Mouse (Mus musculus) embryonic facial prominence, embryonic 10.5 days (tissue): Measurements from ENCODE around the gene Pebp1. TPM values are rescaled to one million over a fixed set of nuclear protein-coding genes. Genes with fewer than 3 reads are reported as not detected.

ENCODE experiments used
- DNase-seq: peaks from one replicate; pipeline ENCODE4 v3.0.0-alpha.2; 2017; ENCODE audit warnings: low spot score
- H3K27ac ChIP-seq: fragments of 300-500 bp; sonication (generic); replicated peaks from 2 replicates; pipeline ENCODE4 v1.5.1; 2016; ENCODE audit warnings: mild to moderate bottlenecking
- H3K27me3 ChIP-seq: fragments of 300-500 bp; sonication (generic); replicated peaks from 2 replicates; pipeline ENCODE4 v1.6.1; 2016; ENCODE audit warnings: low read depth, mild to moderate bottlenecking; ENCODE audit not compliant: poor library complexity, severe bottlenecking
- H3K36me3 ChIP-seq: fragments of 300-500 bp; sonication (generic); replicated peaks from 2 replicates; pipeline ENCODE4 v1.6.1; 2016; ENCODE audit warnings: mild to moderate bottlenecking, moderate library complexity
- H3K4me1 ChIP-seq: fragments of 300-500 bp; sonication (generic); 2 replicates; pipeline ENCODE4 v1.6.1; 2016
- H3K4me3 ChIP-seq: fragments of 300-500 bp; sonication (generic); 2 replicates; pipeline ENCODE4 v1.5.1; 2016; ENCODE audit warnings: mild to moderate bottlenecking, moderate library complexity
- H3K9me3 ChIP-seq: fragments of 300-500 bp; sonication (generic); 2 replicates; pipeline ENCODE4 v1.6.1; 2016; ENCODE audit warnings: mild to moderate bottlenecking
- WGBS: fragments of 180-500 bp; shearing (Covaris S2); methylation state at CpG from one replicate; pipeline ENCODE4 v1.1.7; 2016; 5-methylcytosine and 5-hydroxymethylcytosine counted together
- polyA plus RNA-seq: library from polyadenylated mRNA; unstranded; fragments of >200 nt; fragmentation: Nextera tagmentation; extraction: Ambion mirVana; gene quantifications from 2 replicates; pipeline ENCODE4 v1.2.1, GENCODE M21; 2016

The Pebp1 gene
- polyA plus RNA-seq, 1 experiment from 2014 or later = 895 TPM

- Histone ChIP-seq H3K36me3 (peaks cover 79% of the 10 kb centered on the region), H3K4me3 (no peak overlapping the region)
- WGBS = 90% methylated on average over 8 of the region's 8 CpGs
Observed at GRCm38 (mm10) chr5:117282360-117282759, 5.1 kb downstream of the Pebp1 start.

GRCm38 (mm10) chr5:117281536-117281935, 5.9 kb downstream of the Pebp1 start:
- WGBS = 93% methylated on average over 10 of the region's 10 CpGs
- Histone ChIP-seq H3K4me1 (peaks cover 21% of the 10 kb centered on the region), H3K4me3 (no peak overlapping the region), H3K9me3 (no peaks in the 10 kb centered on the region), H3K27me3 (no peaks in the 10 kb centered on the region), H3K27ac (no peak overlapping the region), H3K36me3 (peaks cover 82% of the 10 kb centered on the region)
- peak; percentile 27 for DNase-seq

More at GRCm38 (mm10) chr5:117282360-117282759, 5.1 kb downstream of the Pebp1 start:
- Histone ChIP-seq H3K4me1 (peaks cover 22% of the 10 kb centered on the region), H3K9me3 (no peaks in the 10 kb centered on the region), H3K27ac (no peak overlapping the region), H3K27me3 (no peaks in the 10 kb centered on the region)
- no peak for DNase-seq

- WGBS = 83% methylated on average over 4 of the region's 4 CpGs
- H3K36me3 ChIP-seq = peaks cover 69% of the 10 kb centered on the region
- no peak for DNase-seq
- peaks cover 2% of the 10 kb centered on the region; the same call in 1 of the 2 replicates for H3K4me1 ChIP-seq
- H3K27ac ChIP-seq = no peak overlapping the region
- no peaks in the 10 kb centered on the region for H3K9me3 ChIP-seq
- H3K4me3 ChIP-seq = no peak overlapping the region
- no peaks in the 10 kb centered on the region for H3K27me3 ChIP-seq
Observed at GRCm38 (mm10) chr5:117279669-117280050, 7.8 kb downstream of the Pebp1 start.

GRCm38 (mm10) chr5:117278809-117279668, 8.4 kb downstream of the Pebp1 start:
- H3K36me3 ChIP-seq = peaks cover 63% of the 10 kb centered on the region
- DNase-seq = no peak
- 0 out of 2 replicates have a peak, but pooled peaks cover 1% of the 10 kb centered on the region for H3K4me1 ChIP-seq

GRCm38 (mm10) chr5:117277784-117278183, 9.6 kb downstream of the Pebp1 start:
- Histone ChIP-seq H3K27me3 (no peaks in the 10 kb centered on the region), H3K4me1 (0 out of 2 replicates have a peak, but pooled peaks cover 4% of the 10 kb centered on the region), H3K9me3 (no peaks in the 10 kb centered on the region), H3K27ac (no peak overlapping the region), H3K4me3 (no peak overlapping the region), H3K36me3 (peaks cover 52% of the 10 kb centered on the region)
- 92% methylated on average over 6 of the region's 6 CpGs for WGBS
- DNase-seq = no peak

More at GRCm38 (mm10) chr5:117278809-117279668, 8.4 kb downstream of the Pebp1 start:
- Histone ChIP-seq H3K4me3 (no peak overlapping the region), H3K27ac (no peak overlapping the region), H3K27me3 (no peaks in the 10 kb centered on the region), H3K9me3 (no peaks in the 10 kb centered on the region)
- 92% methylated on average over 15 of the region's 15 CpGs for WGBS

GRCm38 (mm10) chr5:117274817-117275216, 12.6 kb downstream of the Pebp1 start:
- Histone ChIP-seq H3K4me3 (no peak overlapping the region), H3K9me3 (no peaks in the 10 kb centered on the region), H3K27me3 (no peaks in the 10 kb centered on the region), H3K27ac (no peak overlapping the region), H3K36me3 (peaks cover 24% of the 10 kb centered on the region), H3K4me1 (0 out of 2 replicates have a peak, but pooled peaks cover 4% of the 10 kb centered on the region)
- no peak for DNase-seq
- WGBS = 76% methylated on average over 5 of the region's 5 CpGs

- 91% methylated on average over 14 of the region's 14 CpGs for whole genome bisulfite sequencing
- no peaks in the 10 kb centered on the region for H3K9me3 ChIP-seq
- no peak for DNase-seq
- peaks cover 2% of the 10 kb centered on the region; the same call in 1 of the 2 replicates for H3K36me3 ChIP-seq
- no peaks in the 10 kb centered on the region for H3K27me3 ChIP-seq
- H3K4me3 ChIP-seq = no peak overlapping the region
- H3K4me1 ChIP-seq = 0 out of 2 replicates have a peak, but pooled peaks cover 4% of the 10 kb centered on the region
- no peak overlapping the region for H3K27ac ChIP-seq
Observed at GRCm38 (mm10) chr5:117271945-117272344, 15.5 kb downstream of the Pebp1 start.

GRCm38 (mm10) chr5:117269395-117269794, 18.0 kb downstream of the Pebp1 start:
- Histone ChIP-seq H3K4me3 (no peak overlapping the region), H3K27ac (no peak overlapping the region), H3K36me3 (no peaks in the 10 kb centered on the region), H3K9me3 (no peaks in the 10 kb centered on the region), H3K4me1 (0 out of 2 replicates have a peak, but pooled peaks cover 4% of the 10 kb centered on the region), H3K27me3 (no peaks in the 10 kb centered on the region)
- no peak for DNase-seq
- whole genome bisulfite sequencing = 95% methylated on average over 12 of the region's 12 CpGs

GRCm38 (mm10) chr5:117268749-117269148, 18.7 kb downstream of the Pebp1 start:
- no peaks in the 10 kb centered on the region for H3K27me3 ChIP-seq
- no peak overlapping the region for H3K27ac ChIP-seq
- no peak for DNase-seq
- H3K4me1 ChIP-seq = no peaks in the 10 kb centered on the region
- H3K9me3 ChIP-seq = 0 out of 2 replicates have a peak, but pooled peaks cover 2% of the 10 kb centered on the region
- WGBS = 40% methylated on average over 5 of the region's 5 CpGs
- no peak overlapping the region for H3K4me3 ChIP-seq
- peaks cover 3% of the 10 kb centered on the region for H3K36me3 ChIP-seq

GRCm38 (mm10) chr5:117267913-117268312, 19.5 kb downstream of the Pebp1 start:
- 78% methylated on average over 14 of the region's 14 CpGs for WGBS
- DNase-seq = no peak
- Histone ChIP-seq H3K36me3 (peaks cover 8% of the 10 kb centered on the region), H3K4me3 (no peak overlapping the region), H3K9me3 (0 out of 2 replicates have a peak, but pooled peaks cover 4% of the 10 kb centered on the region), H3K27ac (no peak overlapping the region), H3K27me3 (no peaks in the 10 kb centered on the region), H3K4me1 (no peaks in the 10 kb centered on the region)

- Histone ChIP-seq H3K36me3 (peaks cover 8% of the 10 kb centered on the region), H3K27me3 (no peaks in the 10 kb centered on the region), H3K4me3 (no peak overlapping the region), H3K27ac (no peak overlapping the region), H3K4me1 (no peaks in the 10 kb centered on the region), H3K9me3 (0 out of 2 replicates have a peak, but pooled peaks cover 4% of the 10 kb centered on the region)
- DNase-seq = peak; percentile 58
- WGBS = 47% methylated on average over 5 of the region's 5 CpGs
Observed at GRCm38 (mm10) chr5:117264701-117265100, 22.7 kb downstream of the Pebp1 start.

- H3K4me3 ChIP-seq = no peak overlapping the region
- no peak overlapping the region for H3K27ac ChIP-seq
- no peaks in the 10 kb centered on the region for H3K27me3 ChIP-seq
- peaks cover 8% of the 10 kb centered on the region for H3K36me3 ChIP-seq
- 0 out of 2 replicates have a peak, but pooled peaks cover 4% of the 10 kb centered on the region for H3K9me3 ChIP-seq
- H3K4me1 ChIP-seq = no peaks in the 10 kb centered on the region
- no peak for DNase-seq
- 87% methylated on average over 21 of the region's 21 CpGs for WGBS
Observed at GRCm38 (mm10) chr5:117263566-117263965, 23.9 kb downstream of the Pebp1 start.

- Histone ChIP-seq H3K9me3 (no peaks in the 10 kb centered on the region), H3K27me3 (no peaks in the 10 kb centered on the region), H3K27ac (no peak overlapping the region), H3K4me1 (no peaks in the 10 kb centered on the region), H3K4me3 (no peak overlapping the region), H3K36me3 (0 out of 2 replicates have a peak, but pooled peaks cover under 1% of the 10 kb centered on the region)
- no peak for DNase-seq
- WGBS = 95% methylated on average over 15 of the region's 15 CpGs
Observed at GRCm38 (mm10) chr5:117258276-117258675, 29.1 kb downstream of the Pebp1 start.
